Mouse (Mus musculus) MEL (cell line): Measurements from ENCODE around the gene Kmt2a. TPM values are rescaled to one million over a fixed set of nuclear protein-coding genes. Genes with fewer than 3 reads are reported as not detected.
A peak's percentile ranks its signal among the peaks of the same experiment; 100 is the strongest.

Source experiments
- DNase-seq: peaks from one replicate; pipeline ENCODE4 v3.0.0; 2011; ENCODE audit warnings: low read depth, low spot score
- H3K27ac ChIP-seq: 2 replicates; pipeline ENCODE4 v1.5.1; 2012; ENCODE audit warnings: low read depth, mild to moderate bottlenecking, control low read depth, low read length, moderate library complexity; ENCODE audit not compliant: control insufficient read depth
- H3K27me3 ChIP-seq, 2 experiments: fragments of 150-350 bp in 1 of 2; sonication (generic) in 1 of 2; 2 replicates each; pipeline ENCODE4 v1.6.1; 2012; ENCODE audit warnings: low read length in 2 of 2, mild to moderate bottlenecking in 2 of 2, improper control_type of control experiment in 1 of 2, moderate library complexity in 1 of 2; ENCODE audit not compliant: insufficient read depth in 2 of 2, control insufficient read depth in 1 of 2
- H3K36me3 ChIP-seq, 2 experiments: 2 replicates each; pipeline ENCODE4 v1.6.1; 2012 to 2014; ENCODE audit warnings: low read length in 2 of 2, improper control_type of control experiment in 1 of 2, inconsistent platforms in 1 of 2, mild to moderate bottlenecking in 1 of 2; ENCODE audit not compliant: insufficient read depth in 2 of 2, control insufficient read depth in 1 of 2
- H3K4me1 ChIP-seq, 2 experiments: fragments of 150-350 bp in 1 of 2; sonication (generic) in 1 of 2; 2 replicates each; pipeline ENCODE4 v1.6.1; 2012; ENCODE audit warnings: low read length in 2 of 2, improper control_type of control experiment in 1 of 2, mild to moderate bottlenecking in 1 of 2; ENCODE audit not compliant: insufficient read depth in 2 of 2, control insufficient read depth in 1 of 2
- H3K4me3 ChIP-seq, 2 experiments: fragments of 150-350 bp in 1 of 2; sonication (generic) in 1 of 2; 2 replicates each; pipeline ENCODE4 v1.5.1; 2012; ENCODE audit warnings: low read depth in 2 of 2, low read length in 2 of 2, mild to moderate bottlenecking in 2 of 2, moderate library complexity in 2 of 2, control low read depth in 1 of 2, improper control_type of control experiment in 1 of 2; ENCODE audit not compliant: control insufficient read depth in 1 of 2, insufficient read depth in 1 of 2
- H3K79me2 ChIP-seq: 2 replicates; pipeline ENCODE4 v1.6.1; 2012; ENCODE audit warnings: mild to moderate bottlenecking, low read length, moderate library complexity; ENCODE audit not compliant: control insufficient read depth, poor library complexity, insufficient read depth
- H3K9ac ChIP-seq: 2 replicates; pipeline ENCODE4 v1.6.1; 2012; ENCODE audit warnings: low read depth, mild to moderate bottlenecking, control low read depth, low read length, moderate library complexity; ENCODE audit not compliant: control insufficient read depth, poor library complexity, severe bottlenecking
- H3K9me3 ChIP-seq: fragments of 150-350 bp; sonication (generic); replicated peaks from 2 replicates; pipeline ENCODE4 v1.6.1; 2012; ENCODE audit warnings: mild to moderate bottlenecking, low read length, improper control_type of control experiment, moderate library complexity; ENCODE audit not compliant: insufficient read depth
- BHLHE40 ChIP-seq: IDR thresholded peaks from 2 replicates; pipeline ENCODE4 v1.6.1; 2012; ENCODE audit warnings: low read depth, mild to moderate bottlenecking, inconsistent platforms, low read length, improper control_type of control experiment, borderline replicate concordance
- CHD1 ChIP-seq: IDR thresholded peaks from 2 replicates; pipeline ENCODE4 v1.6.1; 2012; ENCODE audit warnings: low read depth, mild to moderate bottlenecking, inconsistent platforms, low read length, improper control_type of control experiment
- CHD2 ChIP-seq: IDR thresholded peaks from 2 replicates; pipeline ENCODE4 v1.6.1; 2011; ENCODE audit warnings: low read length, improper control_type of control experiment
- EP300 ChIP-seq, 2 experiments: IDR thresholded peaks; 2 replicates each; pipeline ENCODE4 v1.6.1; 2011; ENCODE audit warnings: improper control_type of control experiment in 2 of 2, low read length in 2 of 2, low read depth in 1 of 2, mild to moderate bottlenecking in 1 of 2
- GABPA ChIP-seq: IDR thresholded peaks from 2 replicates; pipeline ENCODE4 v1.6.1; 2012; ENCODE audit warnings: low read depth, mild to moderate bottlenecking, inconsistent platforms, low read length, improper control_type of control experiment, moderate library complexity
- GATA1 ChIP-seq: IDR thresholded peaks from 2 replicates; pipeline ENCODE4 v1.6.1; 2011; ENCODE audit warnings: low read depth, low read length, improper control_type of control experiment
- KAT2A ChIP-seq: conservative IDR thresholded peaks from 2 replicates; pipeline ENCODE4 v1.6.1; 2012; ENCODE audit warnings: low read depth, low read length, improper control_type of control experiment, inconsistent platforms
- MAX ChIP-seq: IDR thresholded peaks from 2 replicates; pipeline ENCODE4 v1.6.1; 2011; ENCODE audit warnings: low read length, improper control_type of control experiment
- MAZ ChIP-seq: IDR thresholded peaks from 2 replicates; pipeline ENCODE4 v1.6.1; 2012; ENCODE audit warnings: low read depth, mild to moderate bottlenecking, inconsistent platforms, low read length, improper control_type of control experiment
- MXI1 ChIP-seq: IDR thresholded peaks from 2 replicates; pipeline ENCODE4 v1.6.1; 2011; ENCODE audit warnings: mild to moderate bottlenecking, low read depth, low read length, improper control_type of control experiment
- MYB ChIP-seq: IDR thresholded peaks from 2 replicates; pipeline ENCODE4 v1.6.1; 2011; ENCODE audit warnings: mild to moderate bottlenecking, low read depth, low read length, improper control_type of control experiment
- POLR2A ChIP-seq, 2 experiments: IDR thresholded peaks; 2 replicates each; pipeline ENCODE4 v1.6.1; 2011 to 2012; ENCODE audit warnings: low read length in 2 of 2, mild to moderate bottlenecking in 2 of 2, control low read depth in 1 of 2, improper control_type of control experiment in 1 of 2, low read depth in 1 of 2, moderate library complexity in 1 of 2; ENCODE audit not compliant: control insufficient read depth in 1 of 2, insufficient read depth in 1 of 2, poor library complexity in 1 of 2
- POLR2AphosphoS2 ChIP-seq: IDR thresholded peaks from 2 replicates; pipeline ENCODE4 v1.6.1; 2011; ENCODE audit warnings: low read length, improper control_type of control experiment
- RAD21 ChIP-seq: IDR thresholded peaks from 2 replicates; pipeline ENCODE4 v1.6.1; 2011; ENCODE audit warnings: mild to moderate bottlenecking, low read depth, low read length, improper control_type of control experiment
- SIN3A ChIP-seq: IDR thresholded peaks from 2 replicates; pipeline ENCODE4 v1.6.1; 2012; ENCODE audit warnings: low read length, improper control_type of control experiment, inconsistent platforms
- SMC3 ChIP-seq: IDR thresholded peaks from 2 replicates; pipeline ENCODE4 v1.6.1; 2011; ENCODE audit warnings: low read depth, low read length, improper control_type of control experiment
- TBP ChIP-seq: IDR thresholded peaks from 2 replicates; pipeline ENCODE4 v1.8.0; 2011; ENCODE audit warnings: low read depth, low read length, improper control_type of control experiment
- TCF12 ChIP-seq: IDR thresholded peaks from 2 replicates; pipeline ENCODE4 v1.6.1; 2014; ENCODE audit warnings: low read depth, mild to moderate bottlenecking, inconsistent platforms, low read length, improper control_type of control experiment, moderate library complexity
- UBTF ChIP-seq: IDR thresholded peaks from 2 replicates; pipeline ENCODE4 v1.6.1; 2012; ENCODE audit warnings: low read depth, mild to moderate bottlenecking, inconsistent platforms, low read length, improper control_type of control experiment, moderate library complexity, borderline replicate concordance; ENCODE audit not compliant: insufficient read depth
- USF2 ChIP-seq, 2 experiments: IDR thresholded peaks; 2 replicates each; pipeline ENCODE4 v1.6.1; 2011 to 2012; ENCODE audit warnings: improper control_type of control experiment in 2 of 2, low read length in 2 of 2, borderline replicate concordance in 1 of 2, inconsistent platforms in 1 of 2, low read depth in 1 of 2, mild to moderate bottlenecking in 1 of 2; ENCODE audit not compliant: insufficient read depth in 1 of 2
- ZC3H11A ChIP-seq: IDR thresholded peaks from 2 replicates; pipeline ENCODE4 v1.6.1; 2012; ENCODE audit warnings: low read depth, mild to moderate bottlenecking, inconsistent platforms, low read length, improper control_type of control experiment
- ZKSCAN1 ChIP-seq: IDR thresholded peaks from 2 replicates; pipeline ENCODE4 v1.6.1; 2012; ENCODE audit warnings: low read depth, mild to moderate bottlenecking, inconsistent platforms, low read length, improper control_type of control experiment, moderate library complexity
- polyA plus RNA-seq, 2 experiments: library from polyadenylated mRNA; stranded (reverse) in 1 of 2; unstranded in 1 of 2; fragments of >175 nt in 1 of 2; fragments of >200 nt in 1 of 2; gene quantifications; 2 replicates each; pipeline versions ENCODE4 v1.2.1 to v1.2.4; 2012; ENCODE audit warnings: low replicate concordance in 2 of 2, low read depth in 1 of 2; ENCODE audit not compliant: insufficient read length in 2 of 2, insufficient read depth in 1 of 2, missing spikeins in 1 of 2
- total RNA-seq: library from RNA; depleted of rRNA; stranded (reverse); fragments of 300-350 nt; gene quantifications from 2 replicates; pipeline ENCODE4 v1.2.3, GENCODE M21; 2012

The Kmt2a gene
- total and polyA plus RNA-seq, 3 experiments: 4.7 to 27.3 (median 11.7) TPM

- TF ChIP-seq MXI1 (peak; percentile 45; the same call in 1 of the 2 replicates), SIN3A (peak; percentile 55; the same call in 1 of the 2 replicates)
Observed at GRCm38 (mm10) chr9:44878776-44879500, 2.2 kb downstream of the Kmt2a start (continued).

- H3K9ac ChIP-seq: no peak overlapping the region
- no peak for TF ChIP-seq USF2 (IDR thresholded peaks at IDR 0.05; ENCODE audit: borderline replicate concordance in 1 of 2, insufficient read depth in 1 of 2, low read depth in 1 of 2, low read length in 2 of 2)
- no peak for TF ChIP-seq EP300 (IDR thresholded peaks at IDR 0.05; ENCODE audit: low read depth in 1 of 2, low read length in 2 of 2)
- TF ChIP-seq CHD1: no peak
- no peak for TF ChIP-seq MAX
- no peak for TF ChIP-seq GATA1
- TF ChIP-seq CHD2: no peak
- no peak for TF ChIP-seq SIN3A
- TF ChIP-seq POLR2A (IDR thresholded peaks at IDR 0.05; ENCODE audit: control insufficient read depth in 1 of 2, insufficient read depth in 1 of 2, low read depth in 1 of 2, low read length in 2 of 2, poor library complexity in 1 of 2): no peak
- TF ChIP-seq TCF12: no peak
- no peak for TF ChIP-seq RAD21
- peaks cover 75% of the 10 kb centered on the region for H3K79me2 ChIP-seq
- H3K36me3 ChIP-seq: peaks cover 5 to 10% of the 10 kb centered on the region in 2 experiments
- H3K4me1 ChIP-seq: peaks cover 2 to 9% of the 10 kb centered on the region in 2 experiments; a peak in 2 of 4 replicates
- H3K27me3 ChIP-seq: no peaks in the 10 kb centered on the region
- H3K4me3 ChIP-seq: no peak overlapping the region
- no peaks in the 10 kb centered on the region for H3K9me3 ChIP-seq
- no peak overlapping the region for H3K27ac ChIP-seq
- no peak for DNase-seq
Observed at GRCm38 (mm10) chr9:44877686-44878085, 3.4 kb downstream of the Kmt2a start.

GRCm38 (mm10) chr9:44875476-44875875 is 5.6 kb downstream of the Kmt2a start:
- no peak for TF ChIP-seq ZC3H11A
- Histone ChIP-seq H3K4me3 (no peak overlapping the region), H3K27ac (no peak overlapping the region), H3K9ac (no peak overlapping the region), H3K79me2 (peaks cover 83% of the 10 kb centered on the region), H3K27me3 (no peaks in the 10 kb centered on the region), H3K9me3 (no peaks in the 10 kb centered on the region), H3K4me1 (peaks cover 2 to 9% of the 10 kb centered on the region in 2 experiments; a peak in 2 of 4 replicates), H3K36me3 (peaks cover 5 to 10% of the 10 kb centered on the region in 2 experiments)
- DNase-seq: no peak

- H3K36me3 ChIP-seq: peaks cover 9 to 10% of the 10 kb centered on the region in 2 experiments
- DNase-seq: no peak
- no peak overlapping the region for H3K4me3 ChIP-seq
- TF ChIP-seq ZC3H11A: no peak
- TF ChIP-seq GABPA: no peak
- no peak for TF ChIP-seq UBTF
- TF ChIP-seq MAZ: no peak
- TF ChIP-seq GATA1: no peak
- no peak for TF ChIP-seq MYB
- no peak for TF ChIP-seq MXI1
- no peak for TF ChIP-seq BHLHE40
- TF ChIP-seq ZKSCAN1: no peak
- TF ChIP-seq CHD2: no peak
- TF ChIP-seq TBP: no peak
- TF ChIP-seq KAT2A: no peak
- TF ChIP-seq SMC3: no peak
- no peak for TF ChIP-seq POLR2AphosphoS2
- TF ChIP-seq MAX: no peak
- TF ChIP-seq, all 39 proteins: peak for 0
- Histone ChIP-seq H3K9me3 (no peaks in the 10 kb centered on the region), H3K27me3 (no peaks in the 10 kb centered on the region), H3K27ac (no peak overlapping the region), H3K9ac (no peak overlapping the region), H3K79me2 (peaks cover 74% of the 10 kb centered on the region), H3K4me1 (peaks cover 2 to 6% of the 10 kb centered on the region in 2 experiments; a peak in 1 of 4 replicates)
Observed at GRCm38 (mm10) chr9:44874198-44874597, 6.9 kb downstream of the Kmt2a start.
